Mouse (Mus musculus): ENCODE results near the gene Nrxn1. TPM values are rescaled to one million over a fixed set of nuclear protein-coding genes. Genes with fewer than 3 reads are reported as not detected.
A peak's percentile ranks its signal among the peaks of the same experiment; 100 is the strongest.

Nrxn1 gene
- polyA plus RNA-seq, 1 experiment from 2014 or later = 4.6 TPM

GRCm38 (mm10) chr17:90122796-90123481 is 969.9 kb downstream of the Nrxn1 start:
- WGBS = 81% methylated on average over 5 of the region's 5 CpGs
- Histone ChIP-seq H3K27ac (ENCODE audit: low read length) (no peak overlapping the region), H3K4me3 (ENCODE audit: low read length) (no peak overlapping the region), H3K9ac (replicated peaks; ENCODE audit: low read length) (no peak overlapping the region), H3K36me3 (ENCODE audit: insufficient read depth, low read length) (no peaks in the 10 kb centered on the region), H3K27me3 (ENCODE audit: insufficient read depth, low read length) (no peaks in the 10 kb centered on the region), H3K4me2 (replicated peaks; ENCODE audit: low read depth, low read length) (no peak overlapping the region), H3K9me3 (ENCODE audit: low read length) (no peaks in the 10 kb centered on the region), H3K4me1 (ENCODE audit: insufficient read depth, low read length) (no peaks in the 10 kb centered on the region)
- no peak for ATAC-seq (ENCODE audit: low FRiP score, low TSS enrichment)

- no peaks in the 10 kb centered on the region for H3K9me3 ChIP-seq (ENCODE audit: low read length)
- H3K36me3 ChIP-seq (ENCODE audit: insufficient read depth, low read length) = no peaks in the 10 kb centered on the region
- no peaks in the 10 kb centered on the region for H3K27me3 ChIP-seq (ENCODE audit: insufficient read depth, low read length)
- no peak overlapping the region for H3K27ac ChIP-seq (ENCODE audit: low read length)
- no peak overlapping the region for H3K4me3 ChIP-seq (ENCODE audit: low read length)
- no peaks in the 10 kb centered on the region for H3K4me1 ChIP-seq (ENCODE audit: insufficient read depth, low read length)
- ATAC-seq (ENCODE audit: low FRiP score, low TSS enrichment) = no peak
- no peak overlapping the region for H3K9ac ChIP-seq (replicated peaks; ENCODE audit: low read length)
- no peak overlapping the region for H3K4me2 ChIP-seq (replicated peaks; ENCODE audit: low read depth, low read length)
- 77% methylated on average over 2 of the region's 2 CpGs for WGBS
Measured at GRCm38 (mm10) chr17:90116241-90116640, 976.6 kb downstream of the Nrxn1 start.

GRCm38 (mm10) chr17:90094999-90095398 is 997.9 kb downstream of the Nrxn1 start:
- H3K36me3 ChIP-seq (ENCODE audit: insufficient read depth, low read length) = no peaks in the 10 kb centered on the region
- H3K27me3 ChIP-seq (ENCODE audit: insufficient read depth, low read length) = no peaks in the 10 kb centered on the region
- no peaks in the 10 kb centered on the region for H3K4me1 ChIP-seq (ENCODE audit: insufficient read depth, low read length)
- H3K9me3 ChIP-seq (ENCODE audit: low read length) = no peaks in the 10 kb centered on the region
- no peak overlapping the region for H3K27ac ChIP-seq (ENCODE audit: low read length)
- no peak overlapping the region for H3K4me3 ChIP-seq (ENCODE audit: low read length)
- H3K9ac ChIP-seq (replicated peaks; ENCODE audit: low read length) = no peak overlapping the region
- 59% methylated on average over 3 of the region's 3 CpGs for WGBS
- H3K4me2 ChIP-seq (replicated peaks; ENCODE audit: low read depth, low read length) = no peak overlapping the region
- no peak for ATAC-seq (ENCODE audit: low FRiP score, low TSS enrichment)

- Histone ChIP-seq H3K9ac (replicated peaks; ENCODE audit: low read length) (no peak overlapping the region; the same call in 1 of the 2 replicates), H3K9me3 (ENCODE audit: low read length) (no peaks in the 10 kb centered on the region), H3K4me2 (replicated peaks; ENCODE audit: low read depth, low read length) (peak overlapping the region; percentile 50), H3K36me3 (ENCODE audit: insufficient read depth, low read length) (no peaks in the 10 kb centered on the region), H3K4me3 (ENCODE audit: low read length) (peak overlapping the region; percentile 29), H3K27me3 (ENCODE audit: insufficient read depth, low read length) (no peaks in the 10 kb centered on the region), H3K4me1 (ENCODE audit: insufficient read depth, low read length) (0 out of 2 replicates have a peak, but pooled peaks cover 3% of the 10 kb centered on the region), H3K27ac (ENCODE audit: low read length) (no peak overlapping the region)
- peak; percentile 99 for ATAC-seq (ENCODE audit: low FRiP score, low TSS enrichment)
- WGBS = 3% methylated on average over 12 of the region's 12 CpGs
Measured at GRCm38 (mm10) chr17:90088314-90088650, 1004.6 kb downstream of the Nrxn1 start.

- peak; percentile 47; the same call in 1 of the 2 replicates for ATAC-seq (ENCODE audit: low FRiP score, low TSS enrichment)
Measured at GRCm38 (mm10) chr17:90087616-90088313, 1005.1 kb downstream of the Nrxn1 start.

GRCm38 (mm10) chr17:90086826-90087225 is 1006.0 kb downstream of the Nrxn1 start:
- H3K9me3 ChIP-seq (ENCODE audit: low read length) = no peaks in the 10 kb centered on the region
- no peak for ATAC-seq (ENCODE audit: low FRiP score, low TSS enrichment)
- H3K4me1 ChIP-seq (ENCODE audit: insufficient read depth, low read length) = 0 out of 2 replicates have a peak, but pooled peaks cover 3% of the 10 kb centered on the region
- H3K27ac ChIP-seq (ENCODE audit: low read length) = no peak overlapping the region
- no peak overlapping the region for H3K4me2 ChIP-seq (replicated peaks; ENCODE audit: low read depth, low read length)
- H3K4me3 ChIP-seq (ENCODE audit: low read length) = no peak overlapping the region
- H3K27me3 ChIP-seq (ENCODE audit: insufficient read depth, low read length) = no peaks in the 10 kb centered on the region
- no peak overlapping the region for H3K9ac ChIP-seq (replicated peaks; ENCODE audit: low read length)
- 32% methylated on average over 1 of the region's 1 CpGs for WGBS
- H3K36me3 ChIP-seq (ENCODE audit: insufficient read depth, low read length) = no peaks in the 10 kb centered on the region

More at GRCm38 (mm10) chr17:90087616-90088313, 1005.1 kb downstream of the Nrxn1 start:
- Histone ChIP-seq H3K4me2 (replicated peaks; ENCODE audit: low read depth, low read length) (peak overlapping the region; percentile 50), H3K27me3 (ENCODE audit: insufficient read depth, low read length) (no peaks in the 10 kb centered on the region), H3K9me3 (ENCODE audit: low read length) (no peaks in the 10 kb centered on the region), H3K36me3 (ENCODE audit: insufficient read depth, low read length) (no peaks in the 10 kb centered on the region), H3K9ac (replicated peaks; ENCODE audit: low read length) (no peak overlapping the region; the same call in 1 of the 2 replicates), H3K27ac (ENCODE audit: low read length) (no peak overlapping the region), H3K4me3 (ENCODE audit: low read length) (peak overlapping the region; percentile 29), H3K4me1 (ENCODE audit: insufficient read depth, low read length) (0 out of 2 replicates have a peak, but pooled peaks cover 3% of the 10 kb centered on the region)
- WGBS = 62% methylated on average over 11 of the region's 11 CpGs

- ATAC-seq (ENCODE audit: low FRiP score, low TSS enrichment) = no peak
Measured at GRCm38 (mm10) chr17:90079003-90079402, 1013.9 kb downstream of the Nrxn1 start.

GRCm38 (mm10) chr17:90078488-90078887 is 1014.4 kb downstream of the Nrxn1 start:
- no peak overlapping the region for H3K9ac ChIP-seq (replicated peaks; ENCODE audit: low read length)
- H3K27ac ChIP-seq (ENCODE audit: low read length) = no peak overlapping the region
- H3K27me3 ChIP-seq (ENCODE audit: insufficient read depth, low read length) = no peaks in the 10 kb centered on the region
- no peak overlapping the region for H3K4me3 ChIP-seq (ENCODE audit: low read length)
- no peak overlapping the region for H3K4me2 ChIP-seq (replicated peaks; ENCODE audit: low read depth, low read length)
- H3K36me3 ChIP-seq (ENCODE audit: insufficient read depth, low read length) = no peaks in the 10 kb centered on the region
- H3K9me3 ChIP-seq (ENCODE audit: low read length) = no peaks in the 10 kb centered on the region
- no peak for ATAC-seq (ENCODE audit: low FRiP score, low TSS enrichment)
- H3K4me1 ChIP-seq (ENCODE audit: insufficient read depth, low read length) = no peaks in the 10 kb centered on the region
- 33% methylated on average over 3 of the region's 3 CpGs for WGBS

More at GRCm38 (mm10) chr17:90079003-90079402, 1013.9 kb downstream of the Nrxn1 start:
- no peak overlapping the region for H3K4me2 ChIP-seq (replicated peaks; ENCODE audit: low read depth, low read length)
- WGBS = 60% methylated on average over 6 of the region's 6 CpGs
- H3K4me1 ChIP-seq (ENCODE audit: insufficient read depth, low read length) = no peaks in the 10 kb centered on the region
- no peaks in the 10 kb centered on the region for H3K9me3 ChIP-seq (ENCODE audit: low read length)
- H3K36me3 ChIP-seq (ENCODE audit: insufficient read depth, low read length) = no peaks in the 10 kb centered on the region
- H3K9ac ChIP-seq (replicated peaks; ENCODE audit: low read length) = no peak overlapping the region
- H3K4me3 ChIP-seq (ENCODE audit: low read length) = no peak overlapping the region
- no peak overlapping the region for H3K27ac ChIP-seq (ENCODE audit: low read length)
- H3K27me3 ChIP-seq (ENCODE audit: insufficient read depth, low read length) = no peaks in the 10 kb centered on the region

GRCm38 (mm10) chr17:90062866-90063265 is 1030.0 kb downstream of the Nrxn1 start:
- 14% methylated on average over 1 of the region's 1 CpGs for WGBS
- Histone ChIP-seq H3K4me2 (replicated peaks; ENCODE audit: low read depth, low read length) (no peak overlapping the region), H3K27ac (ENCODE audit: low read length) (no peak overlapping the region), H3K9ac (replicated peaks; ENCODE audit: low read length) (no peak overlapping the region), H3K36me3 (ENCODE audit: insufficient read depth, low read length) (no peaks in the 10 kb centered on the region), H3K27me3 (ENCODE audit: insufficient read depth, low read length) (no peaks in the 10 kb centered on the region), H3K9me3 (ENCODE audit: low read length) (no peaks in the 10 kb centered on the region), H3K4me3 (ENCODE audit: low read length) (no peak overlapping the region), H3K4me1 (ENCODE audit: insufficient read depth, low read length) (no peaks in the 10 kb centered on the region)
- ATAC-seq (ENCODE audit: low FRiP score, low TSS enrichment) = no peak

GRCm38 (mm10) chr17:90060872-90061271 is 1032.0 kb downstream of the Nrxn1 start:
- Histone ChIP-seq H3K27me3 (ENCODE audit: insufficient read depth, low read length) (no peaks in the 10 kb centered on the region), H3K27ac (ENCODE audit: low read length) (no peak overlapping the region), H3K9ac (replicated peaks; ENCODE audit: low read length) (no peak overlapping the region), H3K36me3 (ENCODE audit: insufficient read depth, low read length) (no peaks in the 10 kb centered on the region), H3K4me1 (ENCODE audit: insufficient read depth, low read length) (no peaks in the 10 kb centered on the region), H3K9me3 (ENCODE audit: low read length) (no peaks in the 10 kb centered on the region), H3K4me2 (replicated peaks; ENCODE audit: low read depth, low read length) (no peak overlapping the region), H3K4me3 (ENCODE audit: low read length) (no peak overlapping the region)
- no peak for ATAC-seq (ENCODE audit: low FRiP score, low TSS enrichment)
- 50% methylated on average over 5 of the region's 5 CpGs for WGBS
